Mouse (Mus musculus) embryonic fibroblast, embryonic 13.5 days (primary cell): Measurements from ENCODE around the gene Naa50.

Experiments
- CTCF ChIP-seq: IDR thresholded peaks from 2 replicates; pipeline ENCODE4 v1.5.1; 2011; ENCODE audit warnings: mild to moderate bottlenecking, control low read depth, low read length, moderate library complexity, borderline replicate concordance; ENCODE audit not compliant: insufficient read depth
- POLR2A ChIP-seq: IDR thresholded peaks from 2 replicates; pipeline ENCODE4 v1.6.1; 2011; ENCODE audit warnings: low read depth, mild to moderate bottlenecking, control low read depth, low read length, moderate library complexity

GRCm38 (mm10) chr16:44101181-44101710 lies 38.4 kb upstream of the Naa50 start:
- TF ChIP-seq POLR2A (no peak), CTCF (no peak)
